Mouse (Mus musculus): ENCODE results near the gene Dnaic1.
A peak's percentile ranks its signal among the peaks of the same experiment; 100 is the strongest.
"Not testable (repeated sequence)": the region's sequence is repeated elsewhere in the genome, so short reads cannot be mapped to it uniquely, and the experiment has no call there.

The Dnaic1 gene

DNA sequence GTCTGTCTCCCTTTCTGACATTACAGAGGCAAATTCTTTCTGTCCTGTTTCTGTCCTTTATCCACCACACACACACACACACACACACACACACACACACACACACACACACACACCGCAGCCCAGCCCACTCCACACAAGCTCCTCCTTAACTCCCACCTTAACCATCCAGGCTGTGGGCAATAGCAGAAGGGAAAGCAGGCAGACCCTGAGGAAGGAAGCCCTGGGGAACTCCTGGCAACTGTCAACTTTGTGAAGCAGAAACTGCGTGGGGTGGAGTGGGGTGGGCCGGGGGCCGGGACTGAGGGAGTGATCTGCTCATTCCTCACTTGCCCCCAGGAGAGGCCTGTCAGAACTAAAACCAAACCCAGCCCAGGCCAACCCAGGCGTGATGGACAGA, 101.9 kb downstream of the Dnaic1 start:
- no peak for DNase-seq

DNA sequence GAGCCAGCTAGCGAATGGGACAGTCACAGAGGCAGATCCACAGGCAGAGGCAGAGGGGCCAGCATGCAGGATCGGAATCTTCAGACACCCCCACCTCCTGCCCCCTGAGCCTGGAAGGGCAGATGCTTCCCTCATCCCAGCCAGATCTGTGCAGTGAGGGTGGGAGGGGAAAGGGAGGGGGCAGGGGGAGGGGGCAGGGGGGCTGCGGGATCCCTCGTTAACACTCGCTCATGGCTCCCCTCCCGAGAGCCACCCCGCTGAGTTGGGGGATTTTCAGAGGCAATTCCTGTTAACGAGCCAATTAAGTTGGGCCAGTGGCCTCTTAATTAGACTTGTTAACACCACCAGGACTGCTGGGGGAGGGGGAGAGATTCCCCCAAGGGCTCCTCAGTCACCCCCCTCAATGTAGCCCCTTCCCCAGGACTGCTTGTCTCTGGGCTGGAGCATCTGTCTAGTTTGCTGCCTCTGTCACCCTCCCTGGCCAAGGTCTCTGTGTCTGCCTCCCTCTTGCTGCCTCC, 102.4 kb downstream of the Dnaic1 start:
- no peak for DNase-seq

DNA sequence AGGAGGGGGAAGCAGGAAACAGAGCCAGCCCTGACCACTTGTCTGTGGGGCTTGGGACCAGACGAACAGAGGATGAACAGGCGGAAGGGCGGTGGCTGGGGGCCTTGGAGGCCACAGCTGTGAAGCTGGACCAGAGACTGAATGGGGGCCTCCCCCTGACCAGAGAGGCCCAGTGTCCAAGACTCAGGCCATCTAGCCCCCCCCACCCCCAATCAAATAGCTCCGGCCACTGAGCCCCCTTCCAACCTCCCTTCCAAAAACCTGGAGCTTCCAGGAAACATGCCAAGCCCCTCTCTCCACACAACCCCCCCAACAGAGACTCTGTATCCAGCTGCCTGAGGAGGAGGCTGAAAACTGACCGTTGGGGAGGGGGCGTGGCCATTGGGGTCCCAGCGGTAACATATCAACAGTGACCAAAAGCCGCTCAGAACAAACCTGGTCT, 103.0 kb downstream of the Dnaic1 start:
- DNase-seq: no peak

DNA sequence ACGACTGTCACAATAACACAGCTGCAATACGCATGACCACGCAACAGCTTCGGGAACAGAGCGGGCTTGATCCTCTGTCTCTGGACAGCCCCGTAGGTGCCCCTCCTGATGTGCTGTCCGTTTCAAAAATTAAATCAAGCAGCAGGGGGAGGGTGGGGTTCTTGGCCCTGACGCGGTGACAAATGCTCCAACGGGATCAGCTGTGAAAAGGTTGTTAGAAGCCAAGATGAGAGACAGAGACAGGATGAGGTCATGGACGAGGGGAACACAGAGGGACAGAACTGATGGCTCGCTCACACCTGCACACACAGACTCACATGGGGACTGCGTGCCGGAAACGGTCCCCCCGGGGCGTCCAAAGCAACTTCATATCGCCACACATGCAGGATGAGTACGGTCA, 103.6 kb downstream of the Dnaic1 start:
- DNase-seq: no peak

DNA sequence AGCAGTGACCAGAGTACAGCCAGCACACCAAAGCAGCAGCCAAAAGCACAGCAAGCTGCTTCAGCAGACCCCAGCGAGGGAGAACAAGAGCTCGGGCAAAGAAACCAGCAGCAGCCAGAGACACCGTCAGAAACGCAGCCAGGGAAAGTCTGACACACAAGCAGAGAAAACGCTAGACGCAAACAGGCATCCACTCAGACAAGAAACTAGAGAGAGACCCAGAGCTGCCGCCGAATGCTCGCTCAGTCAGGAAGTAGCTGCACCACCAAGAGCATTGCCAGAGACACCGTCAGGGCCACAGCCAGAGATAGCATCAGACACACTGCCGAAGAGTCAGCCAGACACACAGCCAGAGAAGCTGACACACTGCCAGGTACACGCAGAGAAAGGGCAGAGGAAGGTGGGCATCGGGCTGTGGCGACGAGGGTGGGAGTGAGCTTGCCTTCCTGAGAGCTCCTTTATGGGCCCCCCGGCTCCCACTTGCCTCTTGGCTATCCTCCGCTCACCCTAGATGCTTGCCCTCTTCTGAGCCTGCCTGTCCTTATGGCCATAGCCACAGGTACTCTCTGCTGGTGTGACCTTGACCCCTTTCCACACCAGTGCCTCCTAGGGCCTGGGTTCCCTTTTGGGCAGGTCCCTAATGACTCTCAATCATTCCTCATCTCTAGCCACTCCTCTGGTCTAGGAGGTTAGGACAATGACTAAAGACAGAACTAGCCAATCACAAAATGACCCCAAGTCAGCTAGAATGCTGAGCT, 106.9 kb downstream of the Dnaic1 start:
- DNase-seq: no peak

DNA sequence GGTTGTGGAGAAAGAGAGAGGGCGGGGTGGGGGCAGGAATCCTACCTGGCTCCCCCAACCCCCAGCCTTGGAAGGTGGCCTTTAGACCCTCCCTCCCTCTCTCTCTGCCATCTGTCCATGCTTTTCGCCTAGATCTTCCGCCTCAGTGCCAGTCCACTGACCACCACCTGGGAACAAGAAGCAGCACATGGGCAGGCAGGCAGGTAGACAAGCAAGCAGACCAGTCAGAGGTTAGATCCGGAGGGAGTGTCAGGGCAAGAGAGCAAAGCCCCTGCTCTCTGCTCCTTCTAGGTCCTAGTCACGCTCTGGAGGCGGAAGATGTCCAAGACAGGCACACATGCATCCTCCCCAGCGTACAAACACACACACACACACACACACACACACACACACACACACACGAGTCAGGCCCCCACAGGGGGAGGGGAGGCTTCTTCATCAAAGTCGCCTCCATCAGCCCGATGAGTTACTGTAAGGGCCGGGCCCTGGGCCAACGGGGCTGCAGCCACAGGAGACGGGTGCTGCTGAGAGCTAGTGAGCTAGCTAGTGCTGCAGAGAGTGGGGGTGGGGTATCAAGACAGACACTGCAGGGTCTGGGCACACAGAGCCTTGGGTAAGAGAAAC, 107.5 kb downstream of the Dnaic1 start:
- DNase-seq: peak; percentile 33

DNA sequence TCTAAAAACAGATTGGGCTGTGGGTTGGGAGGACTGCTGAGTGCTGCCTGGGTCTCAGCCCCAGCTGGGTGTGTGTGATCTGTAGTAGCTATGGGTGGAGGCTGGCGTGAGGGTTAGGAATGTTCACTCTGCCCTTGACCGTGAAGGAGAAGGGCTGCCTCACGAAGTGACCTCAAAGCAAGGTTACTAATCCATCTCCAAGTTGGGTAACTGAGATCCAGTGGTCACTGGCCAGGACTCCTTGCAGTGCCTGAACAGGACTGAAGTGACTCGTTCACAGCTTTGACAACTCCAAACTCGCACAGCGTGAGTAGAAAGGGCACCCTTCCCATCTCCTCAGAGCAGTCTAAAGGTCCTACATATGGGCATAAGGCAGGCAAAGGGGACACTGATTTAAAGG, 109.3 kb downstream of the Dnaic1 start:
- no peak for DNase-seq

DNA sequence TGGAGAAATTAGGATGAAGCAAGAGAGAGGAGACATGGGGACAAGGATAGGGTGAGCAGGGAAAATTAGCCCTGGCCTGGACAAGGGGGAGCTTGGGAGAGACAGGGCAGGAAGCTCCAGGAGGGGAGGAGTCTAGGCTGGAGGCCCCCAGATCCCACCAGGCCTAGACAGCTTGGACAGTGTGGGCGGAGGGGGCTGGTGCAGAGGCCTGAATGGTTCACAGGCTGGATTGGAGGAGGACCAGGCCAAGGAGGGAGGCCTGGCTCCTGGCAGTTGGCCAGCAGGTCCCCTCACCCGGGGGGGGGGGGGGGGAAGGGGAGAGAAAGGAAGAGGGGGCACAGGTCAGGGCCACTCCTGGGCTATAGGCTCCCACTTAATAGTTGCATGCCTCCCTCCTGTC, 109.7 kb downstream of the Dnaic1 start:
- no peak for DNase-seq

DNA sequence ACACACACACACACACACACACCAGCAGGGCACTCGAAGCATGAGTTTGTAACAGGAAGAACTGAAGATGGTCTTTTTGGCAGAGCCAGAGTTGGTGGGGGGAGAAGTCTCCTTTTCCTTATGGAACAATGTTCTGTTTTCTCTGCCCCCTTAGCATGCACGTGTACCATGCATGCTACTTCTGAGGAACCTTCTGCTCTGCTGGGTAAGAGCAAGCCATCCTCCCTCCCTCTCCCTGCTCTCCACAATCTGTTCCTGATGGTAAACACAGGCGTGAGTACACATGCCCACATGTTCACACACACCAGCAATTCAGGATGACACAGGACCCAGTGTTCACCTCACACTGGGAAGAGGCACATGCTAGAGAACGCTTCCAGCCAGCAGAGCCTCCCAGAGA, 111.6 kb downstream of the Dnaic1 start:
- no peak for DNase-seq

DNA sequence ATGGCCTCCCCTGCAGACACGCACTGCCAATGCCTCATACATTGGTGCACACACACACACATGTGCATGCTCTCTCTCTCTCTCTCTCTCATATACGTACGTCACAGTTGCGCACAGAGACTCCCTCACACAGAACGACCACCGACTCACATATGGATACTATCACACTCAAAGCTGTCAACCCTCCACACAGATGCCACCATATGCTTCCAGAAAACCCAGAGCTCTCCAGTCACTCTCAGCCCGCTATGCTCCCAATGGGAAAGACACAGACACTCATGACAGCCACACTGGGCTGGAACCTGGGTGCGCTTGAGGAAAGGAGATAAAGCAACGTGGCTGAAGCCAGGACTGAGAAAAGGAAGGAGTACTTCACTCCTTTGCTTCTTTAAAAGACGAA, 112.4 kb downstream of the Dnaic1 start:
- DNase-seq: no peak

DNA sequence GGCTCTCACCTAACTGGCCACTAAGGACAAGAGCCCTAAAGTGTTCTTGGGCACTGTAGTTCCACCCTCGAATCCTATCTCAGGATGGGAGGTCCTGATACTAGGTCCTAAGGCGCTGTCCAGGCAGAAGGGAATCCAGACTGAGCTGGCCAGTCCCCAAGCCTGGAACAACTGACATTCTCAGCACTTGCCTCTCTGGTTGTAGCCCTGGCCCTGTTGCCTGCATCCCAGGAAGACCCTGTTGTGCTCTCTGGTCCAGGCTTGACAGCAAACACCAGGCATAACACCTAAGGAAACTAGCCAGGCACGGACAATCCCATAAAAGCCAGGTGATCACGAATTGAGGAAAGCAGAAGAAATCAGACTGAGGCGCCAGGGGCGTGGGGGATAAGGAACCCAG, 113.2 kb downstream of the Dnaic1 start:
- DNase-seq: no peak

DNA sequence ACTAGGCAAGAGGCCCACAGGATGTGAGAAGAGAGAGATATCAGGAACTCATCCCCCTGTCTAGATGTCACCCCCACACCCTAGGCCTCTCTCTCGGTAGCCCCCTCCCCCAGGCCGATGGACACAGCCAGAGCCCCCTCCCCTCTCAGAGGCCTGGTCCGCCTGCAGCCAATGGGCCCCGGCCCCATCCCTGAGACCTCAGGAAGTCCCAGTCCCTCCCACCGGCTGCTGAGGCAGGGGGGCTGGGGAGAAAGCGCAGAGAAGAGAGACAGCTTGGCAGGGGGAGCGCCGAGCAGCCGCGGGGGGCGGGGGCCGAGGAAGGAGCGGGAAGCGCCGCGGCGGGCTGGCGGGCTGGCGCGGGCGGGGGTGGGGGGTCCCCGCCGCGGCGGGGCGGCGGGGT, 113.7 kb downstream of the Dnaic1 start:
- not testable (repeated sequence) for DNase-seq

DNA sequence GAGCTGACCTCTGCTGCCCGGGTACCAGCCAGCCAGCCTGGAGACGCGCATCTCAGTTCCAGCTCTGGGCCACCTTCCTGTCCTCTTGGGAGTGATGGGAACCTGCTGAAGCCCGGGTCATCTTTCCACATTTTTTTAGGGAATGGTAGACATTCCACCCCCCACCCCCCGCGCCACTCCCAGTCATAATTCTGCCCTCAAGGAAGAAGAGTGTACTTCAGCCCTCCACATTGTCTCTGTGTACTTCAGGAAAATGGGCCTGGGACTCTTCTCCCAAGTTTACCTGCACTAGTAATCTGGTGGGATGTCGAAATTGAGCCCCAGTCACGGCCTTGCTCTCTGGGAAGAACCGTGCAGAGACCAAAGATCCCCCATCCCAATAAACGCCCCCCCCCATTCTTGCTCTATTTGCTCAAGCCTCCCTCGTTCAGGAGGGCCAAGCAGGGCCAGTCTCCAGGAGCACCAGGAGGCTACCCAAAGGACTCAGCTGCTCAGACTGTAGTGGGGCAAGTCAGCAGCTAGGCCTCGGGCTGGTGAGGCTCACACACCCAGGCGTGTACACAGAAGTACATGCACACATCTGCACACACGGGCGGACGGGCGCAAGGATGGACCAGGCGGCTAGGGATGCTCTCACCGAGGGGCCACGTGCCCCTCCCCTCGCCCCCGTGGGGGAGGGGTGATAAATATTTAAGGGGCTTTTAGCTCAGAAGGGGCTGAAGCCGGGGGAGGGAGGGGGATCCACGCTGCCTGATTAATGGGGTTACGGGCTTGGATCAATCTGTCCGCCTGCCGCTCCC, 114.8 kb downstream of the Dnaic1 start:
- not testable (repeated sequence) for DNase-seq

DNA sequence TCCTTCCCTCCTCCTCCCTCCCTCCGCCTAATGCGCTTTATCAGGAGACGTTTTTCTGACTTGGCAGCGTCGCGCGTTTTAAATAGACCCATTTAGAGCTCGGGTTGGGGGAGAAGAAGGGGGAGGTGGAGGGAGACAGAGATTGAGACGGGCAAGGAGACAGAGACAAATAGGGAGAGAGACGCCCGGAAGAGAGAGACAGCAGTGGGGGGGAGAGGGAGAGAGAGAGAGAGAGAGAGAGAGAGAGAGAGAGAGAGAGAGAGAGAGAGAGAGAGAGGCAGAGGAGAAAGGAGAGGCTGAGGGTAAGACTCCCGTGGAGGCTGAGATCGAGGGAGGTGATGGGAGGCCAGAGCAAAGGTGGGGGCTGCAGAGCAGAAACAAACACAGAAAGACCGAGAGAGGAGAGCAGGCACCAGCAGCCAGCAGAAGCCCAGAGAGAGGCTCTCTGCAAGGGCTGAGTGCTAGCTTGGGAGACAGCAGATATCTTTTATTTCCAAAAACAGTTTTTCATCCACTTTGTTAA, 115.4 kb downstream of the Dnaic1 start:
- DNase-seq: not testable (repeated sequence)

DNA sequence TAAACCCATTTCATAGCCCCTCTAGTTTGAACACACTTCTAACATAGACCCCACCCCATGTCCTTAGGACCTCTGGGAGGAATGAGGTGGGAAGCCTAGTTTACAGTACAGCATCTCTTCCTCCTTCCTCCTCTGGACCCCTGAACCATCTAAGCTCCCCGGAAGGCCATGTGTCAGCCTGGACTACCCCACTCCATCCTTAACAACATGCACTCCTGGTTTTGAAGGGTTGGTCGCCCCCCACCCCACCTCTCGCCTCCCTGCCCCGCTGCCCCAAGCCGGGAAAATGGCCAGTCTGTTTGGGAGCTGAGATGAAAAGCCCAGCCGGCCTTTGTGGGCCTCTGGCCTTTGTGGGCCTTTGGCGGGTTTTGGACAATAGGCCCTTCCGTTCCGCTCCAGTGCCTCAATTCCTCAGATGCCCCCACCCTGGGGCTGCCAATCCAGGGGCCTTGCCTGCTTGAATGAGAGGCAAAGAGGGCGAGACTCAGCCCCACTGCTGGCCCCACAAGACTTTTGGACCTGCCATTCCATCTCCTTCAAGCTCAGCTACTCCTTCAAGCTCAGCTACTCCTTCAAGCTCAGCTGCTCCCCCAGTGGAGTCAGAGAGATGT, 116.4 kb downstream of the Dnaic1 start:
- DNase-seq: not testable (repeated sequence)
